Mouse (Mus musculus): ENCODE results near the gene Luc7l2.

The Luc7l2 gene

DNA sequence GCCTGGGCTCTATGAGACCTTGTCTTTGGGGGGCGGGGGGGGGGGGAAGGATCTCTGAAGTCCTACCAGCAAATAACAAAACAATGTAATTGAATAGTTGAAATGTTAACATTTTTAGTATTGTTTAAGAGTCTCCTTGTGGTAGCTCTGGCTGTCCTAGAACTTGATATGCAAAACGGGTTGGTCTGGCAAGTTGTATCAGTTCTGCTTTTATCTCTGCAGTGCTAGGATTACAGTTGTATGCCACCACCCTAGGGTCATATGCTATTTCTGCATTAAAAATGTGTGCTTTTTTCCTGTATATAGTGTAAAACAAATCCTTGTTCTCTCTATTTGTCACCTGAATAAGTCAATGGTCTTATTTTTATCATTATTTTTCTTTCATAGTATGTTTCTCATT lies 25.0 kb downstream of the Luc7l2 start:
- DNase-seq (ENCODE audit: extremely low read depth, low read depth) = no peak

DNA sequence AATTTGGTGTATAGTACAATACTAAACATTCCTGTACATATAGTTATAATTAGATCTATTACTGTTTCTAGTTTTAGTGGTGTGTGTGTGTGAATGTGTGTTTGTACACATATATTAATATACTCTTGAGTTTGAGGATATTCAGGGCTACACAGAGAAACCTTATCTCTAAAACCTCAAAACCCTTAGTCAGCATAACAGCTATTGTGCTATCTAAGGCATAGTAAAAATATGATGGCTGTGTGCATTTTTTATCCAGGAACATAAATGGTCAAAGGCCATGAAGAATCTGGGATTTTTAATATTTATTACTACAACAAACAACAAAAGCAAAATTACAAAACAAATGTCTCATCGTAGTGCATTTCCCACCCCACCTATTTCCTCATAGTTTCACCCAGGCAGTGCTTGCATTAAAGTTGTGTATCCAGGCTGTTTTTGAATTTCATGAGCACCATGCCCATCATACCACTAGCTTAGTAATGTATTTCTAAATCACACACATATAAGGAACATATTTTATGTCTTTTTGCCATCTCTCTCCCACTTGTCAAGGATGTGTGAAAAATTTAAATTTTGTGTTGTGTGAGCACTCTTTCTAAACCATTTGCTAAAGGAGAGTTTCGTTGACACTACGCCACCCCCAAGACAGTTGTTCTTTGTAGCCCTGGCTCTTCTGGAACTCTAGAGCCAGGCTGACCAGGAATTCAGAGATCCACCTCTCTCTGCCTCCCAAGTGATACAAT lies 29.2 kb downstream of the Luc7l2 start:
- DNase-seq (ENCODE audit: extremely low read depth, low read depth) = no peak

- no peak for DNase-seq (ENCODE audit: extremely low read depth, low read depth)
Observed at GRCm38 (mm10) chr6:38581711-38582110, 30.6 kb downstream of the Luc7l2 start.

- DNase-seq (ENCODE audit: extremely low read depth, low read depth) = no peak
Observed at GRCm38 (mm10) chr6:38597481-38597880, 46.3 kb downstream of the Luc7l2 start.

DNA sequence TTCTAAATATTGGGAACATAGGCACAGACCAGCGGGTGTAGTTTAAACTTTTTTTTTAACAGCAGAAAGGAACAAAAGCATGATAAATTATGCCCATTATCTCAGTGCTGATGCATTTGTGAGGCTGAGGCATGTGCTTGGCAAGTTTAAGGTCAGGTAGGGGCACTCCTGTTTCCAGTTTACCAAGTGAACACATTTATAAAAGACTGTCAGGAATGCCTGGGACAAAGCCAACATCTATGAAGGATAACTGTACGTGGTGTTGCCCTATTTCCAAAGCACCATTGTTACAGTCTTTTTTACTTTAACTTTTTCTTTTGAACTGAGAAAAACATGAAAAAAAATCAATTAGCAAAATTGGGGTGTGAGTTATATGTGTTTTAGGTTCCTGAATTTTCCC lies 58.8 kb downstream of the Luc7l2 start:
- DNase-seq (ENCODE audit: extremely low read depth, low read depth) = no peak

DNA sequence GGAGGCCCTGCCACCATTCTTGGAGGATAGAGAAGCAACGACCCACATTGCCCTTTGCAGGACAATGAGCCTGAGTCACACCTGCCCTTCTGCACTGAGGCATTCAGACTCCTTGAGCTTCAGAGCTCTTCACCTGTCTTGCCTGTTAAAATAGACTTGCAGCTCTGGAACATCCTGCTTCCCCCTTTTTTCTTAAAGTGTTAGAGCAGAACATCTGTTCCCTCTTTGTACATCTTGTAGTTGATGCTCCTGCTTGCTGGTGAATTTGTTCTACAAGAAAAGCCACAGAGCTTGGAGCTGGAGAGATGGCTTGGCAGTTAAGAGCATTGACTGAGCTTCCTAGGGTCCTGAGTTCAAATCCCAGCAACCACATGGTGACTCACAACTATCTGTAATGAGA lies 71.3 kb downstream of the Luc7l2 start:
- DNase-seq (ENCODE audit: extremely low read depth, low read depth) = no peak

GRCm38 (mm10) chr6:38623457-38623856 lies 72.3 kb downstream of the Luc7l2 start:
- DNase-seq (ENCODE audit: extremely low read depth, low read depth) = peak; percentile 44

- DNase-seq (ENCODE audit: extremely low read depth, low read depth) = no peak
Observed at GRCm38 (mm10) chr6:38624439-38624838, 73.3 kb downstream of the Luc7l2 start.

DNA sequence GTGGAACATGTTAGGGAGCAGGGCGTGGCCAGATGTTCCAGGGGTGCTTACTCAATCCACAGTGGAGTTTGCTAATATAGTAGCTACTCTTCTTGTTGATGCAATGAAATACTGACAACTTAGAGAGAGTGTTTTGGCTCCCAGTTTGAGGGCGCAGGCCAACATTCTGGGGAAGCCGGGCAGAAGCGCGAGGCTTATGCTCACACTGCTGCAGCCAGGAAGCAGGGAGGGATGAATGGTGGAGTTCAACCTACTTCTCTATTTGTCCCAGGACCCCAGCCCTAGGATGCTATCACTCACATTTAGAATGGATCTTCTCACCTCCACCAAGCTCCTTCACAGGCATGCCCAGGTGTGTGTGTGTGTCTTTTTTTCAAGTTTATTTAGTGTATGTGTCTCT lies 75.0 kb downstream of the Luc7l2 start:
- DNase-seq (ENCODE audit: extremely low read depth, low read depth) = no peak

GRCm38 (mm10) chr6:38627081-38627480 lies 75.9 kb downstream of the Luc7l2 start:
- DNase-seq (ENCODE audit: extremely low read depth, low read depth) = no peak

GRCm38 (mm10) chr6:38627486-38627885 lies 76.4 kb downstream of the Luc7l2 start:
- DNase-seq (ENCODE audit: extremely low read depth, low read depth) = no peak

GRCm38 (mm10) chr6:38629556-38629955 lies 78.4 kb downstream of the Luc7l2 start:
- DNase-seq (ENCODE audit: extremely low read depth, low read depth) = no peak

DNA sequence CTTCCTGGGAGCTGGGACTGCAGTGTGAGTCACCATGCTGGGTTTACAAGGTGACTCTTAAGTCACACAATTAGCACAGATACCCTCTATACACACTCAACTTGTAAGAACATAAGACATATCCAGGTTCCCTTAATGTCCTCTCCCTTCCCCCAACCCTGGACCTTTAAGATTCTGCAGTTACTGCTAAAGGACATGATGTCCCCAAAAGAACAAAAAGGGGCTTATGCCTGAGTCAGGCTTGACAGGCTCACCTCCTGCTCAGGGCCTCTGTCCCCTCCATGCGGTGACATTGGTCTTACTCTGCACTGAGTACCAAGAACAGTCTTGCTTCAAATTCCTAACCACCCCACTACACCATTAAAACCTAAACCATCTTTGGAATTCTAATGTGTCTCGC lies 81.7 kb downstream of the Luc7l2 start:
- DNase-seq (ENCODE audit: extremely low read depth, low read depth) = no peak

DNA sequence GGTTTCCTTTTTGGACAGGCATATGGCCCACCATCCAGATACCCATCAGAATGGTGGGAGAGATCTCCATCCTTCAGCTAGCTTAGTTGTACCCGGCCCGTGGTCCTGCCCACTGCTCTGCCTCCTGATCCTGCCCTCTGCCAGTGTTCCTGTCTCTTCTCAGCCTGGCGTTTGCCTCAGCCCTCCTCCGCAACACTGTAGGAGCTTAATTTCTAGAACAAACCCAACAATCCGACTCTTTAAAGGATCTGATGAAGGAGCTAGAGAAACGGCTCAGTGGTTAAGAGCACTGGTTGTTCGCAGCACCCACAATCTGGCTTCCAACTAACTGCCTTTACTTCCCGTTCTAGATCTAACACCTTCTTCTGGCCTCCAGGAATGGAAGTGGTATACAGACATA lies 83.3 kb downstream of the Luc7l2 start:
- no peak for DNase-seq (ENCODE audit: extremely low read depth, low read depth)

DNA sequence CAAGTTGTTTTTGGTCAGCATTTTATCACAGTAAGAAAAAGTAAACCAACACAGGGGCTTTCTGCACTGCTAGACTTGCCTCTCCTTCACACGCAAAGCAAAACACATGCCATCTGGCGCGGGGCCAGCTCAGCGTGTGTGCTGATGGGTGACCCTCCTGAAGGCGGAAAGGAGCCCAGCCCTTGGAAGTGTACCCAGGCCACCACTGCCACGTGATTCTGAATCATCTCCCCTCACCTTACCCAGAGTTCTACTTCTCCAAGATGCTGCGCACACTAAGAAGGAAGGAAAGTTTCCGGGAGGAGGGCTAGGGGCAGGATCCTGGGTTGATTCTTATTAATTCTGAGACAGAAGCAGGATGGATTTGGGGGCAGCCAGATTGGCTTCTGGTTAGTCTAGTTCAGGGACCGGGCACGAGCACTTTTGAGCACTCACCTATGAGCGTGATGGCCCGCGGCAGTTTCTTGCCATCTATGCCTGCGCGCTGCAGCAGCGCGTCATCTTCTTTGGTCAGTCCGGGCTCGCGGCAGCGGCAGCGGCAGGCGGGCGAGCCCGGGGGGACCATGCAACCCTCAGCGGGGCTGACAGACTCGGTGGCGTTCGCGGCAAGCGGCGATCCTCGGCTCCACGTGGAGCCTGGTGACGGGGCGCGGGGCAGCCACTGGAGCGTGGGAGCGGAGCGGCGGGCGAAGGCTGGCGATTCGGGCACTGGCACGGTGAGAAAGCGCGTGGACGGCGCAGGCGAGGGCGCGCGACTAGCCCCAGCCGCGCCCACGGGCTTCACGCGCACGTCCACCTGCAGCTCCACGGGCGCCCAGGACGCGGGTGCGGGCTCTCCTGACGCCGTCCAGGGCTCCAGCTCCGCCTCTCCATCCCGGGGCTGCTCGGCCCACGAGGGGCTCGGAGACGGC lies 85.1 kb downstream of the Luc7l2 start:
- no peak for DNase-seq (ENCODE audit: extremely low read depth, low read depth)

GRCm38 (mm10) chr6:38636852-38637618 lies 85.9 kb downstream of the Luc7l2 start, which contains the start of gene Klrg2:
Gene Klrg2 (minus strand): TSS chr6:38637242.
- peak; percentile 70 for DNase-seq (ENCODE audit: extremely low read depth, low read depth)

DNA sequence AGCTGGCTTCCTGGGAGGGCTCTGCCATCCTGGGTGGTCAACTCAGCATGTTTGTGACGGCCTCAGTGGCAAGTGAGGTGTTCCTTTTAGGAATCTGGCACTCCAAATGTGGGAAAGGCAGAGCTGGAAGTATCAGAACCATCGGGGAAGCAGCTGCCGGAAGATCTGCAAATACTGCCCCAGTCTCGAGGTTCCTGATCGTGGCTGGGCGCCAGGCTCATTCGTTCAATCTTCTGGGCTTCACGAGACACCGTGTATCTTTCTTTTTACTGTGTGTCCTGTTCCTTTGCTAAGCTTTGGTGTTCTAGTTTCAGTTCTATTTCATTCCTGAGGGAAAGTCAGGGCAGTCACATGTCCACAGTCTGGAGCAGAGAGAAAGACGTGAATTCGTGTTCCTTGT lies 89.3 kb downstream of the Luc7l2 start:
- DNase-seq (ENCODE audit: extremely low read depth, low read depth) = no peak

- peak; percentile 54 for DNase-seq (ENCODE audit: extremely low read depth, low read depth)
Observed at GRCm38 (mm10) chr6:38641228-38641627, 90.1 kb downstream of the Luc7l2 start.

- DNase-seq (ENCODE audit: extremely low read depth, low read depth) = no peak
Observed at GRCm38 (mm10) chr6:38641645-38642044, 90.5 kb downstream of the Luc7l2 start.

DNA sequence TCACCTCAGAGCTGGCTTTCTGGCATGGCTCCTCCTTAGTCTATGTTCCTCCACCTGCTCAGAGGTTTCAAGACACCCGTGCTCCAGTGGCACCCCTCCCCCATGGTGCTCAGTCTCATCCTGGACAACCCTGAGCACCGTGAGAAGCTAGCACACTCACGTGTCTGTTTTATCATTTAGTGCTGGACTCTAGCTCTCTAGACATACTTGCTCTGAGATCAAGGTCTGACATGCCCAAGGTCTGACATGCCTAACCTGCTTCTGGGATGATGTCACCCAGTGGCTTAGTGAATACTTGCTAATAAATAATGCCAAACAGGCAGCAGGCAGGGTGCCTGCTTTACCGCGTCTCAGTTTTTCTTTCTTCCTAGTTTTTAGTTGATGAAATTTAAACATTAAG lies 91.5 kb downstream of the Luc7l2 start:
- no peak for DNase-seq (ENCODE audit: extremely low read depth, low read depth)

GRCm38 (mm10) chr6:38643039-38643438 lies 91.9 kb downstream of the Luc7l2 start:
- no peak for DNase-seq (ENCODE audit: extremely low read depth, low read depth)

DNA sequence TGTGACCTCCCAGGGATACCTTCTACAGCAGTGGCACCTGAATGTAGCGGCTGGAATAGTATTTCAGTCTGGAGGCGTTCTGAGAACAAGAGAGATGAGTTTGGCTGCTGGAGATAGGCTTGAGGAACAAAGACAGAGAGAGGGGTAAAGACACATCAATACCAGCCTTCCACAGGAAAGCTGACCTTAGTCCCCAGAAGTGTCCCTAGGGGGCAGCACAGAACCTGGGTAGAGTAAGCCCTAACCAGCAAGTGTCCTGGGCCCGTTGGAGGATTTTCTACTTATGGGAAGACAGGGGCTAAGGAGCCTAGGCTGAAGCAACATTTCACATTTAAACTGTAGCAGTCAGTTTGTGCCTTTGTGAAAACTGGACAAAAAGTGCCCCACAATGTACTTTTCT lies 98.4 kb downstream of the Luc7l2 start:
- peak; percentile 65 for DNase-seq (ENCODE audit: extremely low read depth, low read depth)

Data from MEL-GATA-1-ER (cell line).